Mouse (Mus musculus) liver, embryonic 14.5 days (tissue): Measurements from ENCODE around the gene Rgs21. TPM values are rescaled to one million over a fixed set of nuclear protein-coding genes. Genes with fewer than 3 reads are reported as not detected.

ENCODE experiments used
- ATAC-seq: fragments of 200-750 bp; cut with Nextera tagmentation; 2 replicates; pipeline ENCODE4 v1.8.0; 2017; ENCODE audit warnings: moderate number of reproducible peaks, mild to moderate bottlenecking, moderate library complexity; ENCODE audit not compliant: insufficient read depth
- DNase-seq, 3 experiments: peaks; one replicate each; pipeline ENCODE4 v3.0.0-alpha.2; 2012 to 2013; ENCODE audit warnings: low read depth in 3 of 3, low spot score in 3 of 3
- H3K27ac ChIP-seq: fragments of 300-500 bp; sonication (generic); 2 replicates; pipeline ENCODE4 v1.5.1; 2014; ENCODE audit warnings: moderate library complexity, mild to moderate bottlenecking, control low read depth, inconsistent platforms
- H3K27me3 ChIP-seq: fragments of 300-500 bp; sonication (generic); 2 replicates; pipeline ENCODE4 v1.6.1; 2014; ENCODE audit warnings: mild to moderate bottlenecking, low read length, moderate library complexity; ENCODE audit not compliant: control insufficient read depth, insufficient read depth
- H3K36me3 ChIP-seq: fragments of 300-500 bp; sonication (generic); replicated peaks from 2 replicates; pipeline ENCODE4 v1.6.1; 2014; ENCODE audit warnings: low read depth; ENCODE audit not compliant: control insufficient read depth, insufficient read depth
- H3K4me1 ChIP-seq, 2 experiments: fragments of 200-500 bp in 1 of 2; fragments of 300-500 bp in 1 of 2; sonication (generic) in 1 of 2; replicated peaks; 2 replicates each; pipeline ENCODE4 v1.6.1; 2012 to 2014; ENCODE audit warnings: antibody characterized with exemption in 1 of 2, inconsistent platforms in 1 of 2, low read length in 1 of 2; ENCODE audit not compliant: control insufficient read depth in 2 of 2, insufficient read depth in 2 of 2
- H3K4me2 ChIP-seq: fragments of 300-500 bp; sonication (generic); 2 replicates; pipeline ENCODE4 v1.6.1; 2014; ENCODE audit warnings: low read depth, mild to moderate bottlenecking, control low read depth, moderate library complexity
- H3K4me3 ChIP-seq, 2 experiments: fragments of 200-500 bp in 1 of 2; fragments of 300-500 bp in 1 of 2; sonication (generic) in 1 of 2; 2 replicates each; pipeline ENCODE4 v1.5.1; 2012 to 2014; ENCODE audit warnings: low read depth in 2 of 2, low read length in 2 of 2, mild to moderate bottlenecking in 2 of 2, control low read depth in 1 of 2, inconsistent platforms in 1 of 2, moderate library complexity in 1 of 2; ENCODE audit not compliant: insufficient read depth in 1 of 2
- H3K9ac ChIP-seq: fragments of 300-500 bp; sonication (generic); replicated peaks from 2 replicates; pipeline ENCODE4 v1.6.1; 2014; ENCODE audit warnings: mild to moderate bottlenecking, control low read depth, moderate library complexity
- H3K9me3 ChIP-seq: fragments of 300-500 bp; sonication (generic); 2 replicates; pipeline ENCODE4 v1.6.1; 2016; ENCODE audit warnings: low read length, mixed read lengths; ENCODE audit not compliant: control insufficient read depth
- CTCF ChIP-seq: IDR thresholded peaks from 2 replicates; pipeline ENCODE4 v1.5.1; 2016; ENCODE audit warnings: antibody characterized with exemption, low read depth, control low read depth
- EP300 ChIP-seq: IDR thresholded peaks from 2 replicates; pipeline ENCODE4 v1.6.1; 2016; ENCODE audit warnings: antibody characterized with exemption, low read depth
- WGBS: fragments of 180-500 bp; shearing (Covaris S2); extraction: QIAGEN DNeasy Blood & Tissue Kit; methylation state at CpG from one replicate; pipeline ENCODE4 v1.1.7; 2014; ENCODE audit not compliant: insufficient replicate concordance; 5-methylcytosine and 5-hydroxymethylcytosine counted together
- polyA plus RNA-seq, 2 experiments: library from polyadenylated mRNA; depleted of rRNA in 1 of 2; stranded (reverse) in 1 of 2; unstranded in 1 of 2; fragments of >200 nt; fragmentation: Nextera tagmentation in 1 of 2; extraction: Ambion mirVana in 1 of 2; gene quantifications; 2 replicates each; pipeline versions ENCODE4 v1.2.1 to v1.2.3; 2012 to 2014

Rgs21 gene
- polyA plus RNA-seq, 2 experiments, result not detected

- no peaks in the 10 kb centered on the region for H3K27me3 ChIP-seq
- no peak overlapping the region for H3K27ac ChIP-seq
- WGBS, result 45% methylated on average over 3 of the region's 3 CpGs
- no peaks in the 10 kb centered on the region for H3K9me3 ChIP-seq
- H3K4me2 ChIP-seq, result no peak overlapping the region
- no peak overlapping the region for H3K4me3 ChIP-seq
- ATAC-seq, result no peak
- H3K9ac ChIP-seq, result no peak overlapping the region
- H3K36me3 ChIP-seq, result no peaks in the 10 kb centered on the region
- TF ChIP-seq CTCF, result no peak
- TF ChIP-seq EP300, result no peak
- DNase-seq, result no peak
- no peaks in the 10 kb centered on the region for H3K4me1 ChIP-seq
Measured at GRCm38 (mm10) chr1:144569905-144570304, 2.4 kb upstream of the Rgs21 start.

GRCm38 (mm10) chr1:144545142-144545541 lies 22.3 kb downstream of the Rgs21 start:
- Histone ChIP-seq H3K27ac (no peak overlapping the region), H3K9me3 (no peaks in the 10 kb centered on the region), H3K27me3 (no peaks in the 10 kb centered on the region), H3K4me1 (no peaks in the 10 kb centered on the region), H3K9ac (no peak overlapping the region), H3K36me3 (no peaks in the 10 kb centered on the region), H3K4me2 (no peak overlapping the region), H3K4me3 (no peak overlapping the region)
- ATAC-seq, result no peak
- no peak for TF ChIP-seq CTCF
- TF ChIP-seq EP300, result no peak
- no peak for DNase-seq
- 58% methylated on average over 4 of the region's 4 CpGs for WGBS

GRCm38 (mm10) chr1:144544497-144544961 lies 22.9 kb downstream of the Rgs21 start:
- DNase-seq, result no peak
- 68% methylated on average over 6 of the region's 6 CpGs for WGBS
- Histone ChIP-seq H3K36me3 (no peaks in the 10 kb centered on the region), H3K4me1 (no peaks in the 10 kb centered on the region), H3K9me3 (no peaks in the 10 kb centered on the region), H3K27me3 (no peaks in the 10 kb centered on the region), H3K9ac (no peak overlapping the region), H3K4me2 (no peak overlapping the region), H3K27ac (no peak overlapping the region), H3K4me3 (no peak overlapping the region)
- no peak for ATAC-seq
- no peak for TF ChIP-seq CTCF
- TF ChIP-seq EP300, result no peak

- no peak for TF ChIP-seq EP300
- no peak for TF ChIP-seq CTCF
- Histone ChIP-seq H3K36me3 (no peaks in the 10 kb centered on the region), H3K4me1 (no peaks in the 10 kb centered on the region), H3K4me3 (no peak overlapping the region), H3K9ac (no peak overlapping the region), H3K27ac (no peak overlapping the region), H3K9me3 (no peaks in the 10 kb centered on the region), H3K4me2 (no peak overlapping the region), H3K27me3 (no peaks in the 10 kb centered on the region)
- ATAC-seq, result no peak
- DNase-seq, result no peak
- 54% methylated on average over 1 of the region's 1 CpGs for WGBS
Measured at GRCm38 (mm10) chr1:144531746-144532145, 35.7 kb downstream of the Rgs21 start.

- Histone ChIP-seq H3K27me3 (no peaks in the 10 kb centered on the region), H3K4me2 (no peak overlapping the region), H3K36me3 (no peaks in the 10 kb centered on the region), H3K9me3 (no peaks in the 10 kb centered on the region), H3K4me1 (no peaks in the 10 kb centered on the region), H3K4me3 (no peak overlapping the region), H3K27ac (no peak overlapping the region), H3K9ac (no peak overlapping the region)
- 58% methylated on average over 5 of the region's 5 CpGs for WGBS
- DNase-seq, result no peak
- no peak for TF ChIP-seq CTCF
- TF ChIP-seq EP300, result no peak
- no peak for ATAC-seq
Measured at GRCm38 (mm10) chr1:144517878-144518426, 49.5 kb downstream of the Rgs21 start.
